Mouse (Mus musculus): ENCODE measurements around the gene Ppp1r1a.

DNA sequence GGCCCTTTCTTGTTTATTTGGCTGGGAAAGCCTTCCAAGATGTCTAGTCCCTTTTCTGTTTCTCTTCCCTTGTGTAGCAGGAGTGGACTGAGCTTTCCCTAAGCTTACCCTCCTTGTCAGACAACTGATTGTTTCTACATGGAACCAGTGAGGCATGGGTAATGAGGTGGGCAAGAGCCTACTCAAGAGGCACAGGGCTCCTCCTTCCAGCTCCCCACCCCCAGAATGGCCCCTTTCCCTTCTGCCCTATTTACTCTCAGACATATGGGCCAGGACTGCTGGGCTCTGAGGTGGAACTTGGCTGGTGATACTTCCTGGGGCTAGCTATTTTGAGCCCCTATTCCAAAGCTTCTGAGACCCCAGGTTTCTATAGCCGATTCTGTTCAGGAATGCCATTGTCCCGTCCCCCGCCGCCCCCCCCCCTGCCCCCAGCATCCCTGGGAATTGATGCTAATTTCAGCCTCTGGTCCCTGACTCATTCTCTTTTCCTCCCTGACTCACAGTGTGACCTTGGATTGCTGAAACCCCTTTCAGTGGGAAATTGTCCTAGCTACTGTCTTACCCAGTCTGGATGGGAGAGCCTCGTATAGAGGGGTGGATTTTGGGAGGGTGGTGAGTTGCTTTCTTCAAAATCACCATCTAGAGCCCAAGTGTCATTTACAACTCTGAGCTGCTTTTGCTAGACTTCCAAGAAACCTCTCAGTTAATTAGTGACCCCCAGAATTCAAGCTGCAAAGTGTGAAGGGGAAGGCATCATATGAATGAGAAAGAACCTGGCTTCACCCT, 19.0 kb downstream of the Ppp1r1a start:
- TF ChIP-seq POLR2A (IDR thresholded peaks at IDR 0.05; ENCODE audit: borderline replicate concordance, extremely low read depth, low read depth, low read length): no peak
- TF ChIP-seq CTCF (IDR thresholded peaks at IDR 0.05; ENCODE audit: insufficient read depth, low read length): no peak
